Mouse (Mus musculus): ENCODE measurements around the gene Rassf8. TPM values are rescaled to one million over a fixed set of nuclear protein-coding genes. Genes with fewer than 3 reads are reported as not detected.
A peak's percentile ranks its signal among the peaks of the same experiment; 100 is the strongest.

Gene Rassf8
- total RNA-seq, 2 experiments from 2014 or later, result 15.5 to 17.3 TPM

DNA sequence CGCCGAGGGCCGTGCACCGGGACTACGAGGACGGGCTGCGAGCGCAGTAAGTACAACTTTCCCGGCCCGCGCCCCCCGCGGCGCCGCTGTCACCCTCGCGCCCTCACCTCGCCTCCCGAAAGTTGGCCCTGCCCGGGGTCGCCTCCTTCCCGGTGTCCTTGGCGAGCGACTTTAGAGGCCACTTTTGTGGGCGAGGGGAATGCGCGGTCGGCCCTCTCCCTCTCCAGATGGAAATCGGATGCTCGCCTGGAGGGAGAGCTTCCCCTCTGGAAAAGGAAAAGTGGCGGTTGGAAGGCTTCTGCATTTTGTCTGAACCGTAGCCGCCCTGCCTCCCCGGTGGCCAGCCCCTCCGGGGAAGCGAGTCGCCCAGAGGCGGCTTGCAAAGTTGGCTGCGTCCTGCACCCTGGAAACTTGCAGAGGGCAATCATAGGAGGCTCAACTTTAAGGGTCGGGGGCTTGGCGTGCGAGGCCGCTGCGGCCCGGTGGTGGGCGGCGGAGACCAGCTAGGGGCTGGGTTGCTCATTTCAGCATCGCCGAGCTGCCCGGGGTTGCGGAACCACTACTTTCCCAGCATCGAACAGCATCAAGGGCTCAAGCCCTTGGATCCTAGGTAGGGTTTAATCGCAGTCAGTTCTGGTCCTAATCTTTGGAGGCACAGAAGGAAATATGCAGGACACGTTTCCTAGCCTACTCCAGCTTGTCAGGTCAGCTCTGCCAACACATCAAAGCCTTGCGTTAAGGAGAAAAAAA is 548 bp downstream of the Rassf8 start:
- DNase-seq (ENCODE audit: low spot score in 2 of 2), result peak in 1 of 2 experiments; percentile 21
- intact Hi-C loops (cut with DNase I), result no loop called here

DNA sequence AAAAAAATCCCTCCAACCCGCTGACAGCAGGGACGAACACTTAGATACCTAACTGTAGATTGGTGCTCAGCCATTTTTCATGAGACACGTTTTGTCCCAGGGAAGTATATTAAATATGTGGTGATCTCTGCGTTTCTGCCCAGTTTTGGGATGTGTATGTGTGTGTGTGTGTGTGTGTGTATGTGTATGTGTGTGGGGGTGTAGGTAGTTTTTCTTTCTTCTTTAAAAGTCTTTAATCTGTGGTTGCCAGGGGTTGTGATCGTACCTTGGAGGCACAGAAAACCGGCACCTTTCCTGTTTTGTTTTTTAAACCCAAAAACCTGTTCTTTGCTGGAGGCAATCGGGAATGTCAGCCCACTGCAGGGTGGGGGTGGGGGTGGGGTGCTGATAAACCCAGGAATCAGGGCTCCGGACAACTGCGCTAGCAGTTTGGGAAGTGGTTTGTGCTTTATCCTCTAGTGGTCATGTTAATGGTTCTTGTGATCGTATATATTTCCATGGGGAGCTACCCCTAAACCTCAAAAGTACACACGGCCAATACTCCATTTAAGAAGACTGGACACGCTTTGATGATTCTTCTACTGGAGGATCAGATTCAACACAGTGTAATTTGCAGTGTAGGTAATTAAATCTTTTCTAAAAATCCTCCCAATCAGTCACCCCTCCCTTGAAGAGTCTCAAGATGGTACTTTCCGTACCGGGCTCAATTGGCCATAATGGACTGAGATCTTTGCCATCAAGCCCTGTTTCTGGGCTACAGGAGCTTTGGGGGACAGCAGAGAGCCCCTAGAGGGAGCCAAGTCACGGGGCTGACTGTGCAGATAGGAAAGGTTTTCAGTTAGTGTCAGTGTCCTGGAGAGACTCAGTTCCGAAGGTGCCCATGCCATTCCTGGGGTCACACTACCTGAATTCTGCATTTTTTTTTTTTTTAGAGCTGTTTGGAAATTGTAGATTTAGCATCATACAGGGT is 1.4 kb downstream of the Rassf8 start:
- DNase-seq (ENCODE audit: low spot score in 2 of 2), result no peak
- intact Hi-C loops (cut with DNase I), result no loop called here

GRCm38 (mm10) chr6:145750394-145750793 is 3.8 kb downstream of the Rassf8 start:
- intact Hi-C loops (cut with DNase I), result no loop called here
- no peak for DNase-seq (ENCODE audit: low spot score in 2 of 2)

GRCm38 (mm10) chr6:145753296-145753695 is 6.7 kb downstream of the Rassf8 start:
- no peak for DNase-seq (ENCODE audit: low spot score in 2 of 2)
- intact Hi-C loops (cut with DNase I), result no loop called here

GRCm38 (mm10) chr6:145754416-145754815 is 7.9 kb downstream of the Rassf8 start:
- no peak for DNase-seq (ENCODE audit: low spot score in 2 of 2)
- intact Hi-C loops (cut with DNase I), result no loop called here

GRCm38 (mm10) chr6:145755942-145756639 is 9.5 kb downstream of the Rassf8 start:
- intact Hi-C loops (cut with DNase I), result no loop called here
- DNase-seq (ENCODE audit: low spot score in 2 of 2), result no peak

- intact Hi-C loops (cut with DNase I), result no loop called here
- DNase-seq (ENCODE audit: low spot score in 2 of 2), result peak; percentile 24 to 29
Observed at GRCm38 (mm10) chr6:145756640-145757005, 10.1 kb downstream of the Rassf8 start.

DNA sequence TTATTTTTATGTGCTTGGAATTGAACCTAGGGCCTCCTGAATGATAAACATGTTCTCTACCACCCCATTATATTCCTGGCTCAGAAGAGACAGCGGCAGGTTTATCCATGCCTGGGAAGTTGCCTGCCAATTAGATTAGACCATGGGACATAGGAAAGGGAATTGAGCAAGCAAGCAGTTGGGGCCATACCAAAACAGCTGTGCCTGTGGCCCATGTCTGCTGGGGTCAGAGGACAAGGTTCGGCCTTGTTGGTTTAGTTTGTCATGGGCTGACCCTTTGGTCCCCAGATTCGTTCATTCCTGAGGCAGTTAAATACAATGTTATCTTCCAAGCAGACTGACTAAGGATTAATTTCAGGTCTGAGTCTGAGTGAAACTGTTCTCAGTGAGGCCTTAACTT is 10.8 kb downstream of the Rassf8 start:
- intact Hi-C loops (cut with DNase I), result no loop called here

GRCm38 (mm10) chr6:145758685-145759084 is 12.1 kb downstream of the Rassf8 start:
- intact Hi-C loops (cut with DNase I), result no loop called here
- DNase-seq (ENCODE audit: low spot score in 2 of 2), result no peak

More for the DNA sequence above, 10.8 kb downstream of the Rassf8 start:
- DNase-seq (ENCODE audit: low spot score in 2 of 2), result no peak

DNA sequence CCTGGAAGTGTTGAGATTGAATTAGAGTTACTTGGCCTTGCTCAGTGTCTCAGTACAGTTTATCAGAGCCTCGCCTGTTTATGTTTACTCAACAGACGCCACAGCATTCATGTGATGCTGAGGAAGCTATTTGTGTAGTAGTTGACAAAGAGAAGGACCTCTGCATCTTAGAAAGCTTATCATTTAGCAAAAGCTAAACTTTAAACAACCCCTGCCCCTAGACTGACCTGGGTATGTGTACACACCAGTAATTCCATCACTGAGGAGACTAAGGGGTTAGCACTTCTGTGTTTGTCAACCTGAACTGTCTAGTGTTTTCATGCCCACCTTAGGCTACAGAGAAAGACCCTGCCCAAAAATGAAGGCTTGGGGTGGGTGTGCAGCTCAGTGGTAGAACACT is 12.9 kb downstream of the Rassf8 start:
- intact Hi-C loops (cut with DNase I), result no loop called here
- DNase-seq (ENCODE audit: low spot score in 2 of 2), result no peak

DNA sequence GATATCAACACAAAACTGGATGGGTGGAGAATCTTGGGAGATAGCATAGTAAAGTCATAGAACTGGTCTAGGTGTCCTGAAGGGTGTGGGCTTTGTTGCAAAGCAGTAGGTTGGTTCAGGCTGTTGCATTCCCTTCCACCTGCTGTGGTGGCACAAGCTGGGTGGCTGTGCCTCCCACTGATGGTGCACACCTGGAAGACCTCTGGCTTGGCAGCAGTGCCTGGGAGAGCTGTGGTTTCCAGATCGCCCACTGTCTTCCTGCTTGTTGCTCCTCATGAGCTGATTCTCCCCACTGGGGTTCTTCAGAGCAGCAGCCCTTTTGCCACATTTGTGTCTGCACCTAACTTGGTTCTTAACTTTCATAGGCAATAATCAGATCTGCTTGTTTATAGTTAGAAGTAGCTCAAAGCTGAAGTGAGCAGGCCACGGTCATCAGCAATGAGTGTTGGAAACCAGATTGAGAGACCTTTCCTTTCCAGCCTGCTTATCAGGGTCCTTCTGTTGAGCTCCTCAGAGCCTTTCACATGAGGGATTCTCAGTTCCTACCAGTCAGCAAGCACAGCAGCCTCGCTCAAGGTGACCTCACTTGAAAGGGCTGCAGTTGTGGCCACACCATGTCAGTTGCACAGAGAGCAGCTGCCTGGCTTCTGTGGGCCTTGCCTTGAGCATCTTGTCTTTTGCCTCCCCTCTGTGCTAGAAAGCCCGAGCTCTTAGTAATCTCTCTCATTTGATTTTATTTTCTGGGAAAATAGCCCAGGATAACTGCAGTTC is 13.9 kb downstream of the Rassf8 start:
- no peak for DNase-seq (ENCODE audit: low spot score in 2 of 2)
- intact Hi-C loops (cut with DNase I), result no loop called here

DNA sequence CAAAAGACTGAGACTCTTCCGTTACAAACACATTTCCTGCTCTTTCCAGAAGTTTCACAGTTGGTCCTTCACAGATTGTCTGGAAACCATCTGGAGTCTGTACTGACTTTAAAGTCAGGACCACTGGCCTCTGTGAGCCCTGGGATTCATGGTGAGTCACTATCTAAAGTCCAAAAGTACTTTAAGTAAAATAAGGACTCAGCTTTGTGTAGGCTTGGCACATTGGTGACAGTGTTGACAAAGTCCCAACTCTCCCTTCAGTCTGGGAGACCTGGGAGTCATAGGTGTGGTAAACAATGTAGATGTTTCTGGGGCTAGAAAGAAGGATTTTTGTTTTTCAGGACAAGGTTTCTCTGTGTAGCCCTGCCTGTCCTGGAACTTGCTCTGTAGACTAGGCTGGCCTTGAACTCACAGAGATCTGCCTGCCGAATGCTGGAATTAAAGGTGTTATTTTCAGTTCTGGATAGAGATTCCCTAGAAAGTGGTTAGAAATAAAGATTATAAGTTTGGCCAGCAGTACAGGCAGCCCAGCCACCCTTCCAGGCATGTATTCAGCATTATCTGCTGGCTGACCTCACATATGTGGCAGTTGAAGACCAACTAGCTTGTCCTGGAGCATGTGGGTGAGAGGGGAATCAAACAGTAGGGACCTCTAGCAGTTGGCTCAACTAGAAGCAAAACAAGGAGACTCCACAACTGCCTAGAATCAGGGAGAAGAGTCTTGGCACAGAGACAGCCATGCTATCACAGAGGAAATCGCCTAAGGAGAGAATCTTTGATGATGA is 14.8 kb downstream of the Rassf8 start:
- intact Hi-C loops (cut with DNase I), result no loop called here

DNA sequence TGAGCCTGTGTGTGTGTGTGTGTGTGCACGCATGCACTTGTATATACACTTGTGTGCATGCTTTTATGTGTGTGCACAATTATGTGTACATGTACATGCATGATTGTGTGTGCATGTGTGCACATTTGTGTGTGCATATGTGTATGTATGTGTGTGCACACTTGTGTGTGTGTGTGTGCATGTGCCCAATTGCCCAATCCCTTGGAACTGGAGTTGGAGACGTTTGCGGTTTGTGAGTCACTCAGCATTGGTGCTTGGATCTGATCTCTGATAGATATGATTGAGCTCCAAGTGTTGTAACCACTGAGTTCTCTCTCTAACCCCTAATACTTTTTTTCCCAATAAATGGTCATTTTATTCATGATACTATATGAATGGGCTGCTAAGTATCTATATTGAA is 15.5 kb downstream of the Rassf8 start:
- intact Hi-C loops (cut with DNase I), result no loop called here
- no peak for DNase-seq (ENCODE audit: low spot score in 2 of 2)

More for the DNA sequence above, 14.8 kb downstream of the Rassf8 start:
- no peak for DNase-seq (ENCODE audit: low spot score in 2 of 2)

DNA sequence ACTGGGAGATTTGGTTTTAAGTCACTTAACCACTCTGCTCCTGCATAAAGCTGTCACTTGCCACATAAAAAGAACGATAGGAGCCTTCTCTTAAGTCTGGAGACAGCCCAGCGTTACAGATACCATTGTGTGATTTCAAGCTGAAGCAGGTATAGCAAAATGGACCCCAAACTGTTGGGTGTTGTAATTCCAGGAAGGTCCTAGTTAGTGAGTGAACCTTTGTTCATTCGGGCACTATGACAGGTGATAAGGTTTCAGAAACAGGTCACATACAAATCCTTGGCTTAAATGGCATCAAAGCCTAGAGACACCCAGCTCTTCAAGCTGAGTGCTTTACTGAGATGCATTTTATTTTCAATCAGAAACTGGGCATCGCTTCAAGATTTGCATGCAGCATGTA is 16.5 kb downstream of the Rassf8 start:
- no peak for DNase-seq (ENCODE audit: low spot score in 2 of 2)
- intact Hi-C loops (cut with DNase I), result no loop called here

DNA sequence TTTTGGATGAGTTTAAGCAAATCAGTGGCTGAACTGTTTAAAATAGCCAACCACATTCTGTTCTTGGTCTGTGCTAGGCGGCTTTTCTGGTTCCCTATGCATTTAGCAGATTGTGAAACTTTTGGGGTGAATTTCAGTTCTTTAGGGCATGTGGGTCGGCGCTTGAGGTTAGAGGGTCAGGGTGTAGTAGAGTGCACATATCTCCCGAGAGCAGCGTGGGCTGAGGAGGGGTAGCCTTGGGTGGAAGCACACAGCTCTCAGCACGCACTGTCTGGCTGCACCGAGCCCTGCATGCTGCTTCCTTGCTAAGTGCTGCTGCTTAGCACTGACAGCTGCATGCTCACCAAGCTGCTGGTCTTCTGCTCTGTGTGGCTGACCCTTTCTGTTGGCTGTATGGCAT is 18.5 kb downstream of the Rassf8 start:
- intact Hi-C loops (cut with DNase I), result no loop called here
- DNase-seq (ENCODE audit: low spot score in 2 of 2), result no peak

DNA sequence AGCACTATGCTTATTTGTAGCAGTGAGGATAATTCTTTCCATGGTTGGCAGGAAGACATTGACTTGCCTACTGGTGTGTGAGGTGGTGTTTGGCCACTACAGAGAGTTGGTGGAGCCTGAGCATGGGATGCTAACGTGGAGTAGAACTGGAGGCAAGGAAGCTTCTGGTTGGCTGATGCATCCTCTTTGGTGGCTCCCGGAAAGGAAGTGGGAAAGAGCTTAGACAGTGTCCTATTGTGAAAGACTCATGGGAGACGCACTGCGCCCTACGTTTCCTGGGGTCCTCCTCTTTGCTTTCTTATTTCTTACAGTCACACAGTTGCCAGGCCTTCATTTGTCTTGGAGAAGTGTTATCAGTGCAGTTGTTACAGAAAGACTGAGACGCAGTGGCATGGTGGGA is 20.4 kb downstream of the Rassf8 start:
- DNase-seq (ENCODE audit: low spot score in 2 of 2), result no peak
- intact Hi-C loops (cut with DNase I), result no loop called here

DNA sequence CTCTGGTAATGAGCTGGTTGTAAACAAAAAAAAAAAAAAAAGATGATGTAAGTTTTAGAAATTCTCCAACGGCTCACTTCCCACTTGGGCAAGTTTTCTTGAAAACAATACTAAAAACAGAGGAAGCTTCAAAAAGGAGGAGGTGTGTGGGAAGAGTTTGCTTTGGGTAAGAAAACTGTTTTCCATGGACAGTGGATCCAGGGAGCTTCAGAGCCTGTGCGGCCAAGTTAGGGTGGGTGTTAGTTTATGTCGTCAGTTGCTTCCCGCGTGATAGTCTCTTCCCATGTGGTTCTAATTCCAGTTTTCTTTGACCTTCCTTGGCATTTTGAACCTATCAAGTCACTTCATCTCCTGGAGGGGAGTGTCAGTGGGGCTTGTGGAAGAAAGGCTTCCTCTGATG is 21.1 kb downstream of the Rassf8 start:
- intact Hi-C loops (cut with DNase I), result no loop called here
- no peak for DNase-seq (ENCODE audit: low spot score in 2 of 2)

- no peak for DNase-seq (ENCODE audit: low spot score in 2 of 2)
- intact Hi-C loops (cut with DNase I), result no loop called here
Observed at GRCm38 (mm10) chr6:145768671-145769292, 22.2 kb downstream of the Rassf8 start.
